Mouse (Mus musculus): ENCODE results near the gene Hsf4. TPM values are rescaled to one million over a fixed set of nuclear protein-coding genes. Genes with fewer than 3 reads are reported as not detected.
"Not testable (repeated sequence)": the region's sequence is repeated elsewhere in the genome, so short reads cannot be mapped to it uniquely, and the experiment has no call there.

Gene Hsf4
- total RNA-seq, 2 experiments from 2014 or later, result 0.84 to 1.4 TPM

DNA sequence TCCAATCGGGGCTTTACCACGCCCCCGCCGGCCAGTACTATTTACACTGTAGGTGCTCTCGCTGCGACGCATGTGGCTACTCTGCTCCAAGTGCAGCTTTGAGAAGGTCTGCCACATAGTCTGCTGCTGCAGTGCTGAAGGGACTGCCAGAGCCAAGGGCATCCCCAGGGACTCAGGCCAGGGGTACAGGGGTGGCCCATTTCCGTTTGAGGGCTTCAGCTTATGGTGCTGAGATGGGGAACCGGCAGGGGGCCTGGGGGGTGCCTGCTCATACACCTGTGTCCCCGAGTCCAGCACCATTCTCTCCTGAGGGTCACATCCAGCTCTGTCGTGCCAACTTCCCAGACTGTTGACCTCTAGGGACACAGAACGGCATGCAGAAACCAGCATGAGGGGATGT is 15.9 kb downstream of the Hsf4 start:
- DNase-seq, result no peak

DNA sequence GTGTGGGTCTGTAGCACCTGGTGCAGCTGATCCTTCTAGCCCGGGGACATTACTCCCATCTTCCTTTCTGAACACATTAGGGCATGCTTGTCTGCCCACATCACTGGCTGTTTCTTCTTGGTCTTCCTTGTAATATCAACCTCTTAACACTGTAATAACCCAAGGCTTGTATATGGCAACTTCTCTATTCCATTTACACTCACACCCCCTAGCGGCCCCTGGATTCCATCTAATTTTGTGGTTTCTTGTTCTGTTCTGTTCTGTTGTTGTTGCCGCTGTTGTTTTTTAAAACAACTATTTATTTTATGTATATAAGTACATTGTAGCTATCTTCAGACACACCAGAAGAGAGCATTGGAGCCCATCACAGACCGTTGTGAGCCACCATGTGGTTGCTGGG is 17.3 kb downstream of the Hsf4 start:
- no peak for DNase-seq

DNA sequence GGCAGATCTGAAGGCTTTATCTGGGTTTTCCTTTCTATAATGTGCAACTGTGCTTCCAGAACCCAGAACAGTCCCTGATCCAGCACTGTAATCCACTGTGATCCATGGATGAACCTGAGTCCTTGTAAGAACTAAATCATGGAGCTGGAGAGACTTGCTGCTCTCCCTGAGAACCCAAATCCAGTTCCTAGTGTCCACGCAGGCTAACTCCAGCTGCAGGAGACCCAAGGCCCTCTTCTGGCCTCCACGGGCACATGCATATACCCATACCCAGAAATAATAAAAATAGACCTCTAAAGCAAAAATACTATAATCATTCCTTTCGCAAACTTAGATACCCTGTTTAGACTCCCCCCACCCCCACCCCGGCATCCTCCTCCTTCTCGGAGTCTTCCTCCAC is 18.6 kb downstream of the Hsf4 start:
- DNase-seq, result no peak

DNA sequence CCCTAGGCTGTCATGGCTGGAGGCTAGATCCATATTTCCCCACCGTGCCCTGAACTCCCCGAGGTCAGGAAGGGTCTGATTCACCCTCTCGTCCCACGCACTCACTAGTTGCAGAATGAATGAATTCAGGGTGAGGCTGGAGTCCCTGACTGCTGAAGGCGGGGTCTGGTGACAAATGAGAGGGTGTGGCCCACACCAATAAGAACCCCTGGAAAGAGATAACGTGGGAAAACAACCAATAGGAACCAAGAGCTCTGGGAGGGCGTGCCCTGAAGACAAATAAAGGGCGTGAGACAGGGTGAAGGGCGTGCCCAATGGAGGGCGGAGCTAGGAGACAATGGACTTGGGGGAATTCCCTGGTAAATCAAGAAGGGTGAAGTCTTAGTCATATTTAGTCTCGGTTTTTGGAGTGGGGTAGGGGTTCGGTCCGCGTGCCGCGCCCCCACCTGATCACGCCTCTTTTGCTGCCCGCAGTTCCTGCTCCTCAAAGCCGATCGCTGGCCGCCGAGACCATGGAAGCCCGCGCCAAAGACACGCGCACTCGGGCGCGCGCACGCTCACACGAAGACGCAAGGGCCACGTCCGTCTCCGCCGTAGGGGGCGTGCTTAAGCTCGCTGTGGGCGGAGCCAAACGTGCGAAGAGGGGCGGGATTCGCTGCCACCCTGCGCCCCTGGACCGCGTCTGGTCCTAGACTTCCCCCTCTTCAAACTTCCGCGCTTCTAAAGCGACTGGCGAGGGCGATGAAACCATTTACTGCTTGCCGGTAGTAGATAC is 19.5 kb downstream of the Hsf4 start:
- peak; percentile 94 for DNase-seq

DNA sequence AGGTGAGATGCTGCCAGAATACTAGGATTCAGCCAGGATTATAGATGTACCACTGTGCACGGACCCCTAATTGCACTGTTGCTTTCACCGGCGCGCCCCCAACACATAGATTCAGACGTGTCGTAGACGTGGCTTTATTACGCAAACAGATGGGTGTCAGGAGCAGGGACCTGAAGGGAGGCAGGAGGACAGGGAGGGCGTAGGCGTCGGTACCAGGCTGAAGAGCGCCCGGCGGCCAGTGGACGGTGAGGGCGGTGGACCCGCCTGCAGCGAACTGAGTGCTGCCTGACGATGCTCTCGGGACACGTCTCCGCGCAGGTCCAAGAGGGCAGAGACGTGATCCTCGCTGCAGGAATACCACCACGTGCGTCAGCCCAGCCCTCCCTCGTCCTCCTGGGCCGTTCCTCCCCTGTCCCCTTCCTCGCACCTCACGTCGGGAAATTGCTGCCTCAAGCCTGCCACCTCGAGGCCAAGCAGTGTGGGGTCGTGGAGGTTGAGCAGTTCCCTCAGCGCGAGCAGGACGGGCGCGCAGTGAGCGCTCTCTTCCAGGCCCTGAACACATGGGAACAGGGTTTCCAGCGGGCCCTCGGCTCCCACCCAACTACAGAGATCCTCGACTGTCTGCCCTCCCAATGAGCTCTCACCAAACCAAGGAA is 20.3 kb downstream of the Hsf4 start, which contains the start of gene 4931428F04Rik:
TSS of gene 4931428F04Rik (minus strand) at position 60 of the 656 bp plus-strand sequence.
- peak; percentile 64 for DNase-seq

DNA sequence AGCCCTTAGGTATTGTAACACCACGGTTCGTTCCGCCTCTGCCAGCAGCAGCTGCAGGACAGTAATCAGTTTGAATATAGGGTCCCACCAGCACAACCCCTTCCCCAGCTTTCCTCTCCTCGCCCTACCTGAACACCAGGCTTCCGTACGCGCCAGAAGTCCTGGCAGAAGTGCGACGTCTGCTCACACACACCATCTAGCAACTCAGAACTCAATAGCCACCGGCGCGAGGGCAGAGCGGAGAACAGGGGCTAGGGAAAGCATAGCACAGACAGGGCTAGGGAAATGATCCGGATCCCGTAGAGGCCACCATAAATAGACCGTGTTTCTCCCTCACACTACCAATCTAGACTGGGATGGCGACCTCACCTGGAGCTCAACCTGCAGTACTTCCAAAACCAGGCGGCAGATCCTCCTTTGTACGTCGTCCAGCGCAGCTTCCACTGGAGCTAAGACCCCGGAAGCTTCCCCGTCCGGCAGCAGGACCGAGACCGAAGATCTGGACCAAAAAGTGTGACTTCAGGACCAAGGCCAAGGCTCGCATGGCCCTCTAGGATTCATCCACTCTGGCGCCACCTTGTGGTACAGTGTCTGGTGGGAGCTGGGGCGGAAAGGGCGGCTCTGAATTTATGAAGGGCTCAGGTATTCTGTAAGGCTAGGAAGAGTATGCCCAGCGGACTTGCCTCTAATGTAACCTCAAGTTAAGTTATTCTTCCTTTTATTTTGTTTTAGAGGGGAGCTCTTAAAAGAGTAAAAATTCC is 21.1 kb downstream of the Hsf4 start:
- DNase-seq, result peak; percentile 95

DNA sequence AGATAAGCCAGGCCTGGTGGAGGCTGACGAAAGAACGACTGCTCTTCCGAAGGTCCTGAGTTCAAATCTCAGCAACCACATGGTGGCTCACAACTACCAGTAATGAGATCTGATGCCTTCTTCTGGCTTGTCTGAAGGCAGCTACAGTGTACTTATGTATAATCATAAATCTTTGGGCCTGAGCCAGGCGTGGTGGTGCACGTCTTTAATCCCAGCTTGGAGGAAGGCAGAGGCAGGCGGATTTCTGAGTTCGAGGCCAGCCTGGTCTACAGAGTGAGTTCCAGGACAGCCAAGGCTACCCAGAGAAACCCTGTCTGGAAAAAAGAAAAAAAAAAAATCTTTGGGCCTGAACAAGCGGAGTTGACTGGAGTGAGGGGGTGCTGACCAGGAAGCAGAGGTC is 21.8 kb downstream of the Hsf4 start:
- DNase-seq, result not testable (repeated sequence)

DNA sequence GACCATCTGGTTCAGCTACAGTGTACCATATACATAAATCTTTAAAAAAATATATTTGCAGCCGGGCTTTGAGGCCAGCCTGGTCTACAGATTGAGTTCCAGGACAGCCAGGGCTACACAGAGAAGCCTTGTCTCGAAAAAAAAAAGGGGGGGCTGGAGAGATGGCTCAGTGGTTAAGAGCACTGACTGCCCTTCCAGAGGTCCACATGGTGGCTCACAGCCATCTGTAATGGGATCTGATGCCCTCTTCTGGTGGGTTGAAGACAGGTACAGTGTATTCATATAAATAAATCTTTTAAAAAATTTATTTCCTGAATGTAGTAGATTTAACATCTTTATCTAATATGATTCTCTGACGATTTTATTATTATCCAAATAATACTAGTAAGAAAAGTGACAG is 22.2 kb downstream of the Hsf4 start:
- DNase-seq, result not testable (repeated sequence)

DNA sequence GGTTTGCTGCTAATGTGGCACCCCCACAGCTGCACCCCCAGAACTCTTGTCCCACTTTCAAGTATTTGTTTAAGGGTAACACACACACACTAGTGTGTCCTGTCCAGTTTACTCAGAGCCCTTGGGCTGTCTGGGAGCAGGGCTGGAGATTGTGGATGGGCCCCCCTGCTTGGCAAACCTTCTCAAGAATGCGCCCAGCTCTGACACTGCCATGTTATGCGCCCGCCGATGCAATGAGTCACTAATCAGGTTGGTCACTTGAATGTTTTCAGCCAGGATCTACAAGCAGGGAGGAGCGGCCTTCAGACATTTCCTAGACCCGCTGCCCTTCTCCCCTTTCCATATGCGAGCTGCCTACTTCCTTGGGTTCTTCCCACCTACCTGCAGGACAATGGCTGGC is 22.9 kb downstream of the Hsf4 start:
- no peak for DNase-seq

DNA sequence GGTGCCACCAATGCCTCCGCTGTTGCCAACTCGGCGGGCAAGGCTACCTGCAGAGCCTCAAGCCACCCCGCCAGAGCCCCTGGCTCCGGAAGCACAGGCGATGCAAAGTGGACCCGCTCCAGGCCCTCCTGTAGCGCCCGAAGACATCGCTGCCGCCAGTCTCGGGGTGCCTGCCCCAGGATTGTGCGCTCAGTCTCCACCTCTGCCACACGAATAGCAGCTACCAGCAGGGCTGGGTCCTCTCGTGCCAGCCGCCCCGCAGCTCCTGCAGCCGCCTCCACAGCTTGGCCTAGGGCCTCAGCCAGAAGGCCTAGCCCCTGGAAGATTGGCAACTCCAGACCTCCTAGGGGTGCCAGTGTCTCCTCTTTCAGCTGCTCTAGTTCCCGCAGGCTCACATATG is 23.8 kb downstream of the Hsf4 start:
- DNase-seq, result no peak

DNA sequence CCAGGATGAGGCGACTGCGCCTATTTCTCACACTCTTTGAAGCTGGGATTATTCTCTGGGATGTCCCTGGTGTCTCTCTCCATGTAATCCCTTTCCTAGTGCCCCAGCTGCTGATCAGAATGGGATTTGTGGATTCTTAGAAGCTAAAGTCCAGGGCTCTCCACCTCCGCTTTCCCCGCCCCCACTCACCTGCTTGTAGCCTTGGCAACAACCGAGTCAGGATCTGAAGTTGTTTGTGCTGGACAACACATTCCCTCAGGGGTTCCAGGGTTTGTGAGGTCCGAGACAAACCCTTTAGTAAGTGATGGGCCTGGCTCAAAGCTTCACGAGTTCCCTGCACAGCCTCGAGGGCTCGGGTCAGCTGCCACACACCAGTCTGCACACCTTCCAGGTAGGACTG is 25.2 kb downstream of the Hsf4 start:
- DNase-seq, result no peak

DNA sequence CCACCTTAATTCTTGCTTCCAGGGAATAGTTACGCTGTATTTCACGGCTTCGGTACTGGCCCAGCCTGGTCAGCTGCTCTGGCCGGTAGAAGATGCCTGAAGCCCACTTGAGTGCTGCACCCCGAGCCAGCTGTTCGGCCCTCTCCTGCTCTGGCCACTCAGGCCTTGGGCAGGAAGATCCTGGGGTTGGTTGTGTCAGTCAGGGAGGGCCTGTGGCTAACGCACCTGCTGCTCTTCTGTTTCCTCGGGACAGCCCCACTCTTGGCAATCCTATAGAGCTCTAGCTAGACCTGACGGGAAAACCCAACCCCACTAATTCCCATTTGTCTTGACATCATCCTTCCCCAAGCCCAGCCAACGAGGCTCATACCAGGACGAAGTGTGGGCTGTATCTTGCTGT is 25.7 kb downstream of the Hsf4 start:
- no peak for DNase-seq

DNA sequence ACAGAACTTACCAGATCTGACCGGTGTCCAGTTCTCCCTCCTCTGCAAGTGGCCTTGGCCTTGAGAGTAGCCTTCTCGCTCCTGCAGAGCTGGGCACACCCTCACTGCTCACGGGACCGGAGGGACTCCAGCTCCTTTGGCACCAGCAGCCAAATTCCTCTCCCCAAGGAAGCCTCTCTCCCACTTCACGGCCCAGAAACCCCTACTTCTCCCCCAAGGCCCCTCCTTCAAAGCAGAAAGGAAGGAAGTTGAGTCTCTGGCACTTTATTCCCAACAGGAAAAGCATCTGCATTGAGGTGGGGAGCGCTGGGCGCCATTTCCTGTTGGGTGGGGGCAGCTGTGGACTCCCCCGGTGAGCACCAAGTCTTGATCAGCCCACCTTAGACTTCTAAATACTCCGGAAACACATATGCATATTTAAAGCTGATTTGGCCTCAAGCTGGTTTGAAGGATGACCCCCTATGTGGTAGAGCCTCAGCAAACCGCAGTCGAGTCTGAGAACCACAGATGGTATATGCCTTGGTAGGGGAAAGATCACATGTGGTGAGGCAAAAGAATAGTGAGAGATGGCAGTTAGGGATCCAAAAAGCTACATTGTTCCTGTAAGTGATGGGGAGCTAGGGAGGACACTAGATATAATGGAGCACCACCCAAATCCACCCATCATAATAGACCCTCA is 26.4 kb downstream of the Hsf4 start, which contains the start of gene Exoc3l:
TSS of gene Exoc3l (minus strand) at position 207 of the 679 bp plus-strand sequence.
- peak; percentile 70 for DNase-seq

DNA sequence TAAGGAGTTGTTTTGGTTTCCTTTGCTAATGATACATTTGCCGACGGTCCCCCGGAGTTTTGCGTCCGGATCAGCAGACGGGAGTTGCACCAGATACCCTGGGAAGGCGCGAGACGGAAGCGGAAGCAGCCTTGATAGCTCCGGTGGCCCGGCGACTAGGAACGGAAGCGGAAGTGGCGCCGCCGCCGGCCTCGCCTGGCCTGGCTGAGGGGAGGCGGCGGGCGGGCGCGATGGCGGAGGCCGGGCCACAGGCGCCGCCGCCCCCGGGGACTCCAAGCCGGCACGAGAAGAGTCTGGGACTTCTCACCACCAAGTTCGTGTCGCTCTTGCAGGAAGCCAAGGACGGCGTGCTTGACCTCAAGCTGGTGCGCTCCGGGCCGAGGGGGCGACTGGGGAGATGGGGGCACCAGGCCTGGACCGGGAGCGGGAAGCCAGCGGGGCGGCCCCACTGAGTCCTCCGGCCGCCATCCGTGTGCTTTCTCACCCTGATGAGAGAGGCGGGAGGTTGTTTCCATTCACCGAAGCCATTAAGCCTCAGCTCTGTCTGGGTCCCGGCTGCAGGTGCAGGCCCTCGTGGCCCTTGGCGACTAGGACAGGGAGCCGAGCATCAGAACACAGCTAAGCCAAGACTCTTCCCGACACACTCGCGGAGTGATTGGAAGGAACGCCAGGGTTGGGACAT is 28.1 kb downstream of the Hsf4 start, which contains the start of gene E2f4:
TSS of gene E2f4 (plus strand) at position 153 of the 682 bp plus-strand sequence.
- peak; percentile 95 for DNase-seq

DNA sequence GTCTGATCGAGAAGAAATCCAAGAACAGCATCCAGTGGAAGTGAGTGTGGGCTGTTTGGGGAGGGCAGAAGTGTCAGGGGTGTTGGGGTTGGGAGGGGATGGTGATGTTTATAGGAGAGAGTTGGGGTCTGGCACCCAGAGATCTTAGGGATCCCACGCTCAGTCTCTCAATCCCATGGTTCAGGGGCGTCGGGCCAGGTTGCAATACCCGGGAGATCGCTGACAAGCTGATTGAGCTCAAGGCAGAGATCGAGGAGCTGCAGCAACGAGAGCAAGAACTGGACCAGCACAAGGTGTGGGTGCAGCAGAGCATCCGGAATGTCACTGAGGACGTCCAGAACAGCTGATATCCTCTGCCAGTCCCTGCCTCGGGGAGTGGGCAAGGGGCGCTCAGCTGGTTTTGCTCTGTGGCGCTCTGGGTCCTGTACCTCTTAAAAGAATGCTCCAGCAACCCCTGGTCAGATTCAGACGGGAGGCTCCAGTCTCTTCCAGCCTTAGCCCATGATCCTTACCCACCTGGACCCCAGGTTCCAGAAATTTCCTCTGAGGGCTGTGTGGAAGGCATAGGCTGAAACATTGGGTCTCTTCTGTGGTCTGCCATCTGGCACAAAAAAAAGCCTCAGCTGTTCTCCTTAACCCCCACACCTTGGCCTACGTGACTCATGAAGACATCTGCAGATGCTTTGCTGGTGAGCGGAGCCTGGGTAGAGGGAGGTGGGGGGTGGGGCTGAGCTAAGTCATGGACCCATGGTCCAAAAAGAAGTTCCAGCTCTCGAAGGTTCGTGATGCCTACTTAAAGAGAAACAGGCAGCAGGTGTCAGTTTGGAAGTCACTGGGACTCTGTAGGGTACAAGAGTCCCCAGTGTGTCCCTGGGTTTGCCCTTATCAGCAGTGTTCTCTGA is 29.0 kb downstream of the Hsf4 start:
- DNase-seq, result no peak

DNA sequence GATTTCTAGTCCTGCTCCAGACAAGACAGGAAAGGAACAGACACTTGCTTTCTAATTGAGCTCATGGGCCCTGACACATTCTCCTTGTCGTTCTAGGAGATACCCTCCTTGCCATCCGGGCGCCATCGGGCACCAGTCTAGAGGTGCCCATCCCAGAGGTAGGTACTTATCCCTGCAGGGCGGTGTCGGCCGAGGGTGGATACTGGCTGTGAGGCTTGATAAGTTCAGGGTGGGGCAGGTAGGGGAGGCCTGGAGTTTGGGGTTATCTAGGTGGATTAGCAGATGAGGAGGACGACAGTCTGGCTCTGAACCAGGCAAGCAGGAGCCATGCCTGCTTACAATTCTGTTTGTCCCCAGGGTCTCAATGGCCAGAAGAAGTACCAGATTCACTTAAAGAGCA is 30.4 kb downstream of the Hsf4 start:
- no peak for DNase-seq

DNA sequence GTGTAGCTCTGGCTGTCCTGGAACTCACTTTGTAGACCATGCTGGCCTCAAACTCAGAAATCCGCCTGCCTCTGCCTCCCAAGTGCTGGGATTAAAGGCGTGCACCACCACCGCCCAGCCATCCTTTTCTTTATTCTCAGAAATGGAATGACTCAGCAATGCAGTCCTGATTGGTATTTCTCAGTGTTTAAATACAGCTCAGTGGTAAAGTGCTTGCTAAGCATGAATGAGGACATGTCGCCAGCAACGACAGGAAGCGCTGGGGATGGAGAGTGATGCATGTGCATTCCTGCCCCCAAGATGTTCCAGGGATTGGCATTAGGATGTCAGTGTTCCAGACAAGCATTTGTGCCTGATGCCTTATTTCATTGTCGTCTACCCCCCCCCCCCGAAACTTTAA is 33.8 kb downstream of the Hsf4 start:
- no peak for DNase-seq

DNA sequence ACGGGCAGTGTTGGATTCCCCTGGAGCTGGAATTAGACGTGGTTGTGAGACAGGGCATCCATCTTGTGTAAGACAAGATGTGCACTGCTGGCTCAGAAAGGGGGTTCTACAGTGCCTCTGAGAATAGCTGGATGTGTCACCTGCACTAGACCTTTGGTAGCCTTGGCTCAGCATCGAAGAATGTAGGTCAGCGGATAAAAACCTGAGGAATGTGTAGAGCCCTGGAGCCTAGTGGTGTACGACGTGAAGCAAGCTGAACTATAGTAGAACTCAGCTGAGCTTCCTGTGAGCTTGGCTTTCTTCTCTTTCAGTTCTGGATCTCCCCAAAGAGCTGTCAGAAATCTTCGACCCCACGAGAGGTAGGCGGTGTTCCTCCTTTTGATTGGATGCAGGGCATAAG is 34.3 kb downstream of the Hsf4 start:
- DNase-seq, result no peak

DNA sequence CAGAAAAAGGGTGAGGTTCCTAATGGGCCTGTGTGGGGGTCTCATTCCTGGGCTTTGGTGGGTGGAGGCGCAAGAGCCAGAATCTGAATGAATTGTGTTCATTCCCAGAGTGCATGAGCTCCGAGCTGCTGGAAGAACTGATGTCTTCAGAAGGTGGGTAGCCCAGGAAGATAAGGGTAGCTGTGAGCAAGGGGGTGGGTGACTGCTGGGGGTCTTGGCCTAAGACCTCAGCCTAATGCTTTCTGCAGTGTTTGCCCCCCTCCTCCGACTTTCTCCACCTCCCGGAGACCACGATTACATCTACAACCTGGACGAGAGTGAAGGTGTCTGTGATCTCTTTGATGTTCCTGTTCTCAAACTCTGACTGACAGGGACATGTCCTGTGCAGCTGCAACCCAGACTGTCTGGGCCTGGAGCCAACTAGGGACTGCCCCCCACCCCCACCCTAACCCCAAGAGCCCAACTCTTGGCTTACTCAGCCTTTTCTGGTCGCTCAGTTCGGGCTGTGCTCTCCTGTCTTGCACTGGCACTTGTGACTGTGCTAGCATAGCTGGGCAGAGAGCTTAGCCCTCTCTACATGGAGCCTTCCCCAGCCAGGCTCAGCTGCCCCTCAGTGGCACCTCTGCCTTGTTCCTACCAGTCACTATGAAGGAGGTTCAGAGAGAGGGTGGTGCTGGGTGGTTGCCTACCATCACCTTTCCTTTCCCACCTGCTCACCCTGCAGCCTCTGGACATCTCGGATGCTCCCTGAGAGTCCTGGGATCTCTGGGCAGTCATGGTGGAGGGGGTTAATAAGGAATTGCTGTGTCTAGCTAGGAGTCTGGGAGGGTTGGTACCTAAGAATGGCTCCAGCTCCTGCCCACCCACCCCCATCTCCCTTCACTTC is 35.0 kb downstream of the Hsf4 start:
- peak; percentile 32 for DNase-seq

Data from adrenal gland, postnatal 10 days (tissue).